Mouse (Mus musculus) C2C12 (cell line): Measurements from ENCODE around the gene Ppp1r14b. TPM values are rescaled to one million over a fixed set of nuclear protein-coding genes. Genes with fewer than 3 reads are reported as not detected.
"Not testable (repeated sequence)": the region's sequence is repeated elsewhere in the genome, so short reads cannot be mapped to it uniquely, and the experiment has no call there.

Experiments
- H3K27me3 ChIP-seq: one replicate; pipeline ENCODE4 v1.6.1; 2011; ENCODE audit not compliant: control insufficient read depth, insufficient read depth, insufficient read length
- H3K36me3 ChIP-seq: one replicate; pipeline ENCODE4 v1.6.1; 2011; ENCODE audit not compliant: control insufficient read depth, insufficient read depth
- H3K4me3 ChIP-seq: one replicate; pipeline ENCODE4 v1.5.1; 2011; ENCODE audit warnings: mild to moderate bottlenecking, control low read depth; ENCODE audit not compliant: poor library complexity, insufficient read depth, severe bottlenecking
- H3K79me2 ChIP-seq: one replicate; pipeline ENCODE4 v1.6.1; 2011; ENCODE audit not compliant: control insufficient read depth, insufficient read depth
- H3K79me3 ChIP-seq: one replicate; pipeline ENCODE4 v1.6.1; 2011; ENCODE audit warnings: low read depth, control low read depth
- H3ac ChIP-seq: one replicate; pipeline ENCODE3; 2011; ENCODE audit warnings: low read depth; ENCODE audit not compliant: control insufficient read depth, insufficient read length
- CEBPB ChIP-seq: IDR thresholded peaks from one replicate; pipeline ENCODE4 v1.6.1; 2011; ENCODE audit warnings: low read depth, mild to moderate bottlenecking, control low read depth, moderate library complexity
- CTCF ChIP-seq: IDR thresholded peaks from one replicate; pipeline ENCODE4 v1.5.1; 2011; ENCODE audit not compliant: control insufficient read depth, insufficient read depth, insufficient read length
- FOSL1 ChIP-seq: IDR thresholded peaks from one replicate; pipeline ENCODE4 v1.8.0; 2011; ENCODE audit warnings: mild to moderate bottlenecking, low read length; ENCODE audit not compliant: poor library complexity, insufficient read depth, severe bottlenecking
- MAX ChIP-seq: IDR thresholded peaks from one replicate; pipeline ENCODE4 v1.6.1; 2011; ENCODE audit warnings: mild to moderate bottlenecking, control low read depth
- MYOD1 ChIP-seq: IDR thresholded peaks from one replicate; pipeline ENCODE4 v1.6.1; 2011; ENCODE audit warnings: low read depth; ENCODE audit not compliant: control insufficient read depth, insufficient read length
- MYOG ChIP-seq: IDR thresholded peaks from one replicate; pipeline ENCODE4 v1.6.1; 2011; ENCODE audit not compliant: control insufficient read depth, insufficient read length; ENCODE audit errors: extremely low read depth
- USF1 ChIP-seq: IDR thresholded peaks from one replicate; pipeline ENCODE4 v1.6.1; 2011; ENCODE audit warnings: low read depth, mild to moderate bottlenecking, control low read depth, moderate library complexity
- polyA plus RNA-seq: library from polyadenylated mRNA; unstranded; fragments of >200 nt; fragmentation: generic; extraction: Trizol; gene quantifications from one replicate; pipeline ENCODE4 v1.2.1, GENCODE M21; 2012; ENCODE audit warnings: missing spikeins

Gene Ppp1r14b
- polyA plus RNA-seq, 1 experiment, result 1,811 TPM

- Histone ChIP-seq H3K27me3 (no peaks in the 10 kb centered on the region), H3K79me2 (peaks cover 12% of the 10 kb centered on the region), H3K4me3 (peak overlapping the region; percentile 50), H3ac (peak overlapping the region; percentile 72), H3K79me3 (peaks cover 3% of the 10 kb centered on the region), H3K36me3 (peaks cover 14% of the 10 kb centered on the region)
- no peak for TF ChIP-seq MYOD1
- TF ChIP-seq USF1, result no peak
- no peak for TF ChIP-seq MAX
- TF ChIP-seq MYOG, result no peak
- TF ChIP-seq FOSL1, result no peak
Observed at GRCm38 (mm10) chr19:6987904-6988285, 13.1 kb downstream of the Ppp1r14b start.

GRCm38 (mm10) chr19:6989251-6989650 lies 14.5 kb downstream of the Ppp1r14b start:
- peaks cover 3% of the 10 kb centered on the region for H3K79me3 ChIP-seq
- H3K79me2 ChIP-seq, result peaks cover 12% of the 10 kb centered on the region
- H3K27me3 ChIP-seq, result no peaks in the 10 kb centered on the region
- no peak for TF ChIP-seq MYOG
- no peak for TF ChIP-seq MYOD1
- TF ChIP-seq CTCF, result no peak
- TF ChIP-seq FOSL1, result no peak
- TF ChIP-seq CEBPB, result no peak
- TF ChIP-seq MAX, result no peak
- TF ChIP-seq USF1, result no peak
- no peak overlapping the region for H3K4me3 ChIP-seq
- peaks cover under 1% of the 10 kb centered on the region for H3K36me3 ChIP-seq
- H3ac ChIP-seq, result no peak overlapping the region

GRCm38 (mm10) chr19:6990712-6991111 lies 15.9 kb downstream of the Ppp1r14b start:
- TF ChIP-seq MYOD1 (no peak), CEBPB (no peak), MAX (no peak), USF1 (no peak)
- H3ac ChIP-seq, result no peak overlapping the region
- peaks cover 3% of the 10 kb centered on the region for H3K79me3 ChIP-seq
- H3K4me3 ChIP-seq, result no peak overlapping the region
- no peaks in the 10 kb centered on the region for H3K27me3 ChIP-seq
- peaks cover 10% of the 10 kb centered on the region for H3K79me2 ChIP-seq
- no peaks in the 10 kb centered on the region for H3K36me3 ChIP-seq

GRCm38 (mm10) chr19:6991166-6991565 lies 16.4 kb downstream of the Ppp1r14b start:
- not testable (repeated sequence) for H3K36me3 ChIP-seq, H3K79me3 ChIP-seq, H3K27me3 ChIP-seq, H3ac ChIP-seq, H3K79me2 ChIP-seq, H3K4me3 ChIP-seq

GRCm38 (mm10) chr19:6992011-6992858 lies 17.5 kb downstream of the Ppp1r14b start, which contains the start of gene Dnajc4:
Dnajc4 (minus strand) TSS chr19:6992572.
- H3ac ChIP-seq, result peak within 1 kb of the TSS; percentile 75
- H3K36me3 ChIP-seq, result no peaks in the 10 kb centered on the region
- TF ChIP-seq USF1, result no peak
- no peak for TF ChIP-seq MYOG
- TF ChIP-seq CEBPB, result no peak
- H3K27me3 ChIP-seq, result no peaks in the 10 kb centered on the region
- no peaks in the 10 kb centered on the region for H3K79me2 ChIP-seq
- H3K4me3 ChIP-seq, result peak within 1 kb of the TSS; percentile 42
- no peaks in the 10 kb centered on the region for H3K79me3 ChIP-seq

- peak overlapping the region; percentile 66 for H3ac ChIP-seq
- H3K79me3 ChIP-seq, result no peaks in the 10 kb centered on the region
- no peaks in the 10 kb centered on the region for H3K27me3 ChIP-seq
- peak overlapping the region; percentile 25 for H3K4me3 ChIP-seq
- TF ChIP-seq MYOD1 (no peak), USF1 (no peak), MAX (no peak), CTCF (no peak), CEBPB (no peak), FOSL1 (no peak), MYOG (no peak)
- no peaks in the 10 kb centered on the region for H3K79me2 ChIP-seq
- no peaks in the 10 kb centered on the region for H3K36me3 ChIP-seq
Observed at GRCm38 (mm10) chr19:6993011-6993770, 18.4 kb downstream of the Ppp1r14b start.
